Mouse (Mus musculus): ENCODE measurements at regions not wholly inside any gene's neighbourhood (a gene's known extent, or its start where the extent isn't known, plus 50 kb on each side); places are given as distances from the start of the nearest gene placed in this dataset.
A peak's percentile ranks its signal among the peaks of the same experiment; 100 is the strongest.

GRCm38 (mm10) chr6:93094730-93095360, 151.6 kb upstream of the Adamts9 start:
- DNase-seq = no peak

GRCm38 (mm10) chr6:93093770-93094169, 150.5 kb upstream of the Adamts9 start:
- DNase-seq = no peak

- peak; percentile 22 for DNase-seq
These were observed 144.0 kb upstream of the Adamts9 start for GRCm38 (mm10) chr6:93087329-93087728.

GRCm38 (mm10) chr6:93084286-93084685, 141.0 kb upstream of the Adamts9 start:
- DNase-seq = no peak

GRCm38 (mm10) chr6:93083716-93084115, 140.4 kb upstream of the Adamts9 start:
- DNase-seq = no peak

- no peak for DNase-seq
These were observed 138.9 kb upstream of the Adamts9 start for GRCm38 (mm10) chr6:93082205-93082604.

GRCm38 (mm10) chr6:93076681-93077080, 133.4 kb upstream of the Adamts9 start:
- no peak for DNase-seq

GRCm38 (mm10) chr6:93075867-93076266, 132.6 kb upstream of the Adamts9 start:
- no peak for DNase-seq

GRCm38 (mm10) chr6:93075011-93075410, 131.7 kb upstream of the Adamts9 start:
- DNase-seq = no peak

- DNase-seq = no peak
These were observed 127.6 kb upstream of the Adamts9 start for GRCm38 (mm10) chr6:93070916-93071315.

- DNase-seq = no peak
These were observed 124.5 kb upstream of the Adamts9 start for GRCm38 (mm10) chr6:93067808-93068207.

- DNase-seq = peak; percentile 3
These were observed 123.5 kb upstream of the Adamts9 start for GRCm38 (mm10) chr6:93066553-93067376.

- peak; percentile 7 for DNase-seq
These were observed 122.7 kb upstream of the Adamts9 start for GRCm38 (mm10) chr6:93065917-93066552.

GRCm38 (mm10) chr6:93065366-93065765, 122.1 kb upstream of the Adamts9 start:
- peak; percentile 4 for DNase-seq

- DNase-seq = no peak
These were observed 121.1 kb upstream of the Adamts9 start for GRCm38 (mm10) chr6:93064366-93064765.

- DNase-seq = no peak
These were observed 118.4 kb upstream of the Adamts9 start for GRCm38 (mm10) chr6:93061741-93062140.

GRCm38 (mm10) chr6:93045524-93045923, 102.2 kb upstream of the Adamts9 start:
- no peak for DNase-seq

- DNase-seq = no peak
These were observed 97.7 kb upstream of the Adamts9 start for GRCm38 (mm10) chr6:93041041-93041440.

- DNase-seq = no peak
These were observed 88.6 kb upstream of the Adamts9 start for GRCm38 (mm10) chr6:93031812-93032330.

- DNase-seq = no peak
These were observed 83.1 kb upstream of the Adamts9 start for GRCm38 (mm10) chr6:93026068-93027022.

GRCm38 (mm10) chr6:93014534-93014933, 71.2 kb upstream of the Adamts9 start:
- no peak for DNase-seq

- DNase-seq = no peak
These were observed 68.6 kb upstream of the Adamts9 start for GRCm38 (mm10) chr6:93011906-93012305.
